Mouse (Mus musculus) retina, postnatal 7 days (tissue): ENCODE measurements around the gene Thoc5.

ENCODE experiments used
- DNase-seq: peaks from one replicate; pipeline ENCODE4 v3.0.0-alpha.2; 2012; ENCODE audit warnings: low read depth, low spot score

Gene Thoc5

DNA sequence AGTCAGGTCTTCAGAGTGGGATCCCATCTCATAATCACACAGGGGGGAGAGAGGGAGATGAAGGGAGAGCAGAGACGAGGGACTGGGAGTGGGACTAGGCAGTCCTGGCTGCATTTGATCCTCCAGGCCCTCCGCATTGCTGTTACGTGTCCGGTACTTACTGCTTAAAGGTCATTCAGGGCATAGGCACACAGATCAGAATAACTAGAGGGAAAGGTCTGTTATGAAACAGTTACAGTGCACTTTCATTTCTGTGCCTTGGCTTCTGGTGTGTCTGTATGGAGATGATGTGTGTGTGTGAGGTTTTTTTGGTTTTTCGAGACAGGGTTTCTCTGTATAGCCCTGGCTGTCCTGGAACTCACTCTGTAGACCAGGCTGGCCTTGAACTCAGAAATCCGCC lies 11.1 kb downstream of the Thoc5 start:
- no peak for DNase-seq

DNA sequence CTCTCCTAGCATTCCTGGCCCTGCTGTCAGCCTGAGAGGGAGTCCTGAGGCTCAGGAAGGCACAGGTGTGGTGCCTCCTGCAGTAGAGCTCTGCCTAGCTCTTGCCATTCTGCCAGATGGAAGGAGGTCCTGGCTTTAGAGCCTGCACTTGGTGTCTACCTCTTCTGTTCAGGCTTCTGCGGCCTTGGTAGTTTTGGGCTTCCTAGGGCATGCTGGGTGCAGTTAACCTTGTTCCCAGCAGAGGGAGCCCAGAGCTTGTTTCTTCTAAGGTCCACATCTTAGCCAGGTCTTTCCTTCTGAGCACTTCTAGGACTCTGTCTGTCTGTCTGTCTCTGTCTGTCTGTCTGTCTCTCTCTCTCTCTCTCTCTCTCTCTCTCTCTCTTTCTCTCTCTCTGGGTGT lies 20.9 kb downstream of the Thoc5 start:
- DNase-seq = peak; percentile 60

DNA sequence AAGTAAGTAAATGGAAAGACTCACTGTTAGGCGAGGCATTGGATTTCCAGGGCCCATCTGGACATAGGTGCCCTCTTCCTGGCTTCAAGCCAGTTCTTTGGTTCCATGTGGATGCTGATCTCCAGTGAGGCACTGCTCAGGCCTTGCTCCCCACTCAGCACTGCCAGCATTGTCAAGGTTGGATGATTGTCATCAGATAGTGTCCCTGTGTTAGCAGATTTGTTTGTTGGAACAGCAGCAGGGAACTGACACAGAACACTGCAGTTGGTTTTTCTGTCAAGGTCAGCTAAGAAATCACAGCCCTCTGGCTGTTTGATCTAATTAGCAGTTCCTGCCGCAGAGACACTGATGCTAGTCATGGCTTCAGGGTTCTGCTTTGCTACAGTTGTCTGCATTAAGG lies 26.2 kb downstream of the Thoc5 start:
- no peak for DNase-seq

DNA sequence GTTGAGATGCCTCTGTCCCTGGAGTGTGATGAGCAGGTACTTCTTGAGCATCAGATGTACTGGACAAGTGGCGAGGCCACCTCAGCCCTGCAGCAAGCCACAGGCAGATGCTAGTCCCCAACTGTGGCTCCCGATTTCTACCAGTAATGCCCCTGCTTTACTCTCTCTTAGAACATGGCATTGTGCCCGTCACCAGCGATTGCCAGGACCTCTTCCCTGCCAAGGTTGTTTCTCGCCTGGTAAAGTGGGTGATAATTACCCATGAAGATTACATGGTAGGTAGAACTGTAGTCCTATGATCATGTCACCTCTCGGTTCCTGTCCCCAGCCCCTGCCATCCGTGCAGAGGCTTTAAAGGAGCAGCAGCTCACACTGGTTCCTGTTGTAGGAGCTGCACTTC lies 26.6 kb downstream of the Thoc5 start:
- no peak for DNase-seq

DNA sequence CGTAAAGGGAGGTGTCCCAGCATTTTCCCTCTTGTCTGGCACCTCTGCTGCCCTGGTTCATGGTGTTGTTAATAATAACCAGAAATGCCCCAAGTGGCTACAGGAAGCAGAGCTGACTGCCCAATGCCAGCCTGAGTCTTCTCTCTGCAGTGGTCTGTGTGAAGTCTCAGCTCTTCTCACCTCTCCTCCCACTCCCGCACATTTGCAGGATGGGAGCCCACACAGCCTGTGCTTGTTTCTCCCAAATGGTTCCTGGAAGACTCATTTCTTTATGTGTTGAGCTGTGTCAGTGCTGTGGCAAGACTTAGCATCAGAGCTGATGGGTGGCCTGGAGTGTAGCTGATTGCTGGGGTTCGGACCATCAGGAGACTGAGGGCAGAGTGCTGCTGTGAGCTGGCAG lies 32.1 kb downstream of the Thoc5 start:
- DNase-seq = no peak

DNA sequence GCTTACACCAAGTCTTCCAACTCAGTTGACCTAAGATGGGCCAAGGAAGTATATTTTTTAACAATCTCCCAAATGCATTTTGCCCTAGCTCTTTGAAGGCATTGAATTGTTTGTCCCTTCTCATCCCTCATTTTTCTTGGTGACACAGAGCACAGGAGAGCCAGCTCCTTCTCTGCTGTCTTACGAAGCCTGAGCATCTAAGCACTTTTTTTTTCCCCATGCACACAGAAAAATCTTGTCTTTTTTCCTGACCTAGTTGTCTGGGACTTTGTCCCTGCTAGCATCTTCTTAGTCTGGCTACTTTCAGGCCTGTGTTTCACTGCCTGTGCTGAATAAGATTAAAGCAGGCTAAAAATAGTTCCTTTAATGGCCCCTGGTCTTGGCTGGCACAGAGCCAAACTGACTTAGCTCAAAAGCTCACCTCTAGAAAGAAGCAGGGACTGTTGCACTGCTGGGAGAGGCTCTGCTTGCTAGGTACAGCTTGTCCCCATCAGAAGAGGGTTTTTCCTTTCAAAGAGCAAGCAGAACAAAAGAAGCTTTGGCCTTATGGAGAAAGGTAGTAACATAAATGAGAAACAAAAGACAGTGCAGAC lies 36.0 kb downstream of the Thoc5 start:
- DNase-seq = peak; percentile 80

DNA sequence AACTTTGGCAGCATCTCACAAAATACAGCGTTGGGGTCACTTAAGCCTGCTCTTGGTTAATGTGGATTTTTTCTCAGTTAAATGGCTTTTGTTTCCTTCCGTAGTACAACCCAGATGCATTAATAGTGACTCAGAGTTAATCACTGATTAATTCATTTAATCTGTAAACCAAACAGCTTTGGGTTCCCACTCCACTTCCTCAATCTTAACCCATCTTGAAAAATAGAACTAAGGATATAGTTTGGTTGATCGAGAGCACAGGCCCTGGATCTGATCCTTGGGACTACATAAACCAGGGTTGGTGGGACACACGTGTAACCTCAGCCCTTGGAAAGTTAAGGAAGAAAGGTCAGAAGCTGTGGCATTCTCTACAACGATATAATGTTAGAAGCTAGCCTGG lies 41.1 kb downstream of the Thoc5 start:
- DNase-seq = no peak

DNA sequence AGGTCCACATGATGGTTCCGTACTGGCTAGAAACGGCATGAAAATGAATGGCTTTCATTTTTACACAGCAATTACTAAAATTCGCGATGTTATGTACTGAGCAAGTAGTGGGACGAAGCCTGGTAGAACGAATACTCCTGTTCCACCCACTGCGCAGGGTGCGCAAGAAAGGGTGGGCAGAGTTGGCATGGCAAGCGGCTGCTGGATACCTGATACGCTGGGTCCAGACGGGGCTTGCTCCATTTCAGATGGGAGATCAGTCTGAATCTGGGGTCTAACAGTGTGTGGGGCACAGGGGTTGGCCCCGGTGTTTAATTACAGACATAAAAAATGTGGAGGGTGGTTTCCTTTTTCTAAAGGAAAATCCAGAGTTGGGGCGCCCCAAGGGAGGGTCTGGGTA lies 51.4 kb downstream of the Thoc5 start:
- DNase-seq = no peak

DNA sequence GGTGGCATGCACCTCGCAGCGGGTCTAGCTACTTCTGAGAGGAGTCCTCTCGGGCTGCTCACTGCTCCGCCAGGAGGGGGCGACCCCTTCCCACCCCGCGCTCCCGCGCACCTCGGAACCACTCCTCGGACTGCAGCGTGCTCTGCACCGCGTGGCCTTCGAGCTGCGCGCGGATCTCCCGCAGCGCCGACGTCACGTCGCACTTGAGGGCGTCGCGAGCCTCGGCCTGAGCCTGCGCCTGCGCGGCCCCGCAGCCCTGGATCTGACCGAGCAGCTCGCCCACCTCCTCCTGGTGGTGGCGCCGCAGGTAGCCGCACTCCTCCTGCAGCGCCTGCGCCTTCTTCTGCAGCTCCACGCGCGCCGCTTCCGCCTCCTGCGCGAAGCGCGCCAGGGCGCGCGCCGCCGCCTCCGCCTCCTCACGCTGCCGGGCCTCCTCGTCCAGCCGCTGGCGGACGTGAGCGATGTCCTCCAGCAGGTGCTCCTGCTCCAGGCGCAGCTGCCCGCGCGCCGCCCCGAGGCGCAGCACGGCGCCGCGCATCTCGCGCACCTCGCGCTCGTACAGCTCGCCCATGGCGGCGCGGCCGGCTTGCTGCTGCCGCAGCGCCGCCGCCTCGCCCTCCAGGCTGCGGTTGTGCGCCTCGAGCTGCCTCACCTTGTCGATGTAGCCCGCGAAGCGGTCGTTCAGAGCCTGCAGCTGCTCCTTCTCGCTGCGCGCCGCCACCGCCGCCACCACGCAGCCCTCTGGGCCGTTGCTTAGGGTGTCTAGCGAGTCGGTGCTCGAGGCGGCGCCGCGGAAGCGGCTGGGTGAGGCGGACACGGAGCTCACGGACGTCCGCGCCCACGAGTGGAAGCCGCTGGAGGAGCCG lies 52.1 kb downstream of the Thoc5 start:
- DNase-seq = peak; percentile 78

DNA sequence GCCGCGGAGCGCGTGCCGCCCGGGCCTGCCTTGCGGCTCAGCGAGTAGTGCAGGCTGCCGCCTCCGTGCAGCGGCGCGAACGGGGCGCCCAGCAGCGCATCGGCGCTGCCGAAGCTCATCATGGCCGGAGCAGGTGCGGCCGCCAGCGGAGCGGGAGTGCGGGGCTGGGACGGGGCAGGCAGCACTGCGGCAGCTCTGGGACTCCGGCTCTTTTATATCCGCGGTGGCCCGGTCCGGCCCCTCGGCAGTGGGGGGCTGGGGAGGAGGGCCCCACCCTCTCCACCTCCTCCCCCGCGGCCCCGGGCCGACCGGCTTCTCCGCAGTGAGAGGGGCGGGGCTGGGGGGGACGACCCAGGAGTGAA lies 52.7 kb downstream of the Thoc5 start, which contains the start of gene Nefh:
TSS of gene Nefh (minus strand) at position 252 of the 362 bp plus-strand sequence.
- no peak for DNase-seq

DNA sequence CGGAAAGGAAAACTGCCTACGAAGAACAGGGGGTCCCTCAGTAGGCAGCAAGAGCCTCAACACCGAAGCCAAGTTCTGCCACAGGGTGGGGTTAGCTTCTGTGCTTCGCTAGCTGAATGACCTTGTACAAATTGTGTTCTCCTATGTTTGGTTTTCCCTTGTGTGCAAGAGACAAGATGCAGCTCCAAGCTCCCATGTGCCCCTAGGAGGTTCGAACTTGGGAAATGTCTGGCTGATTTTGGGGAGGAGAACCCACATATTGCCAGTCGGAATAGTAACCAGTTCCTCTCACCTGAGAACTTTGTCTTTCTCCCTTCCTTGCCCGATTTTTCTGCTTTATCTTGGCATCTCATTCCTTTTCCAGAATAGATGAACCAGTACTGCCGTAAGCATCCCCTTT lies 53.7 kb downstream of the Thoc5 start:
- DNase-seq = no peak

DNA sequence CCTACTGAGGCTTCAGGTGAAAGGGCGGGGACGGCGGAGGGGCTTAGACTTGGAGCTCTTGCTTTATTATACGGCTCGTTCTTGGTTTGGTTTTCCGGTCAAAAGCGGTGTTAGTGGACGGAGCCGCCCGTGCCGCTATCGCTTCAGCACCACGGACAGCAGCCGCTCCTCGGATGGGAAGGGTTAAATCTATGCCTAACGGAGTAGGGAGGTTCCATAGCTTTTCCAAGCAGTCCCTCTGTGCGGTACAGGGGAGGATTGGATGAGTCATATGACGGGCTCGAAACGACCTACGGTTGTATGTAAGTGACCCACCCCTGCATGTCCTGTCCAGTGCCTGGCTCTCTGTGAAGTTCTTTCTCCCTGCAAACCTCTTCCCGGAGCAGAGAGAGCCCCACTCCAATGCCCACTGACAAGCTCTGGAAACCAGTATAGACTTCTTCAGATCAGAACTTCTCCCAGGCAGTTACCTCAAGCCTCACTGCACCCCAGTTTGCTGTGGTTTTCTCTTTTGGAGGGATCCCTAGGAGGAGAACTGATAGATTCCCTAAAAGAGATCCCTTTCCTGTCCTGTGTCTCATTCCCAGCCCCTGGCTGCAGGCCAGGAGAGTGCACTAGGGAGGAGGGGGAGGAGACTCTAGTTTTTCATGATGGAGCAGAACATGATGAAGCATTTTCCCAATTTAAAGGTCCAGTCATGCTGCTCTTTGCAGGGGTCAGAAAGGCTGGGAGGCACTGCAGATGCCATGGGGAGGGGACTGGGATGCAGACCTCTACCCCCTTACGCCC lies 54.3 kb downstream of the Thoc5 start:
- DNase-seq = no peak

DNA sequence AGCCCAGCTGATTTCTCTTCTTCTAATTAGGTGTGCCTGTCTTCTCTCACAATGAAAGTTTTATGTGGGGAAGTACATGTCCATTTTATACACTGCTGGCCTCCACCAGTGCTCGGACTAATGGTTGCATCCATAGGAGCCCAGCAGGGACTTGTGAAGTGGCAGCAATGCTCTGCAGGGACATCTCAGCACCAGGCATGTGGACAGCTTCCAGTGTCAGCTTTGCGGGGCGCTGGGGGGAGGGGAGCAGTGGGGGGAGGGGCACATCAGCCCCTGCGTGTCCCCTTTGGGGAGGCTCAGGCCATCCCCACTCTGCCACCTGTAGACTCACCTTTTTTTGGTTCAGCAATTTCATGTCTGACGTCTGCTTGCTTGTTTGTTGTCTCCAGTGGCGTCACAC lies 58.3 kb downstream of the Thoc5 start:
- DNase-seq = no peak

DNA sequence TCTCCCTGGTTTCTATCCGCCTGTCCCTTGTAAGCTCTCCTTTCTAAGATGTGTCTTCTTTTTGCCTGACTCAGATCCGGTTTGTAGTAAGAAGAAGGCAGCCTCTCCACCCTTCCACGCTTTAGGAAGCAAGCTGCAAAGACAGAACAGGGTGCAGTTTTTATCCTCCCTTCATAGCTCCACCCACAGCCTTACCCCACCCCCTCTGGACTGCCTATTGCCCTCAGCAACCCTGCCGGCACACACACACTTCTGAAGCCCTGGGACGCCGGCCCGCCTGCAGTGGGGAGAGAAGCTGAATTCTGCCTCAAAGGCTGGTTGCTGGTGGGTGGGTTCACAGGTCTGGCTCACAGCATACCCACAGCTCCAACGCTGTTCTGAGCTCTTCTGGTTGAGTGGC lies 58.8 kb downstream of the Thoc5 start:
- no peak for DNase-seq

DNA sequence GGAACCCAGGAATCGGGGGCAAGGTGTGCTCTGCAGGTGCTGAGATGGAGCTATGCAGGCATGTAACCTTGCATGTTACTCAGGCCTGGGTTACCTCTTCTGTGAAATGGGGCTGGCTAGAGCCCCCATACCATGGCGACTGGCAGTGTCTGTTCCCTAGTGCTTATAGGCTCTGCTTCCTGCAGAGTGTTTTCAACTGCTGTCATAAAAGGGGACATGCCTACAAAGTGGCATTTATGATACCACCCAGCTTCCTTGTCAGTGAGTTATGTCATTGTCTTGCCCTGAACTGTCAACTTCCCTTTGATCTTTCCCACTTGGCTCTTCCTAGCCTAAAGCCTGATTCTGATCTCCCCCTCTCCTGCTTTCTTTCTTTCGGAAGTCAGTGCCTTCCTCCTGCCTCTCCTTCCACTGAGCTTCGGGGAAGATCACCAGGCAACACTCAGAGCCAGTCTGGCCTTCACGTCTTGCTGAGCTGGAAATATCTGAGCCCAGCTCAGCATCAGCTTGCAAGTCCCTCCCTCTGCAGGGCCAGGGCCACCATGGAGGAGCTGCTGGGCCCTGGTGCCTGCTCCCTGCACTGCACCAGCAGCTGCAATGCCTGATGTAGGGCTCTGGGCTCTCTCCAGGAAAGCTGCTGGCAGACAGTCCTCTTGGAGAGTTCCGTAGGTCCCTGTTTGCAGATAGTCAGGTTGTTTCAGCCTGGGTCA lies 68.1 kb downstream of the Thoc5 start:
- DNase-seq = no peak

DNA sequence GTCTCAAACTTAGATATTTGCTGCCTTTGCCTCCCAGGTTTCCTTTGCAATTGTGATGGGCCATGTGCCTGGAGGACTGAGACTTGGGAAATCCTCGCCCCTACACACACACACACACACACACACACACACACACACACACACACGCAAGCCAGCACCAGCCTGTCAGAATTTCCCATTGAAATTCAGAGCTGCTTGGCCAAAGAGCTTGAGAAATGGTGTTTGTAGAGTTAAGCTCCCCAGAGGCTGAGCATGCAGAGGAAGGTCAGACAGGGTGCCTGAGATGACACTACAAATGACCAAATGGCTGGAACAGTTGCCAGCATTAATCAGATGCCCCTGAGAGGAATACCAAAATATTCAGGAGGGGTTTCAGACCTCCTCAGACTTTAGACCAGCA lies 71.2 kb downstream of the Thoc5 start:
- DNase-seq = no peak

DNA sequence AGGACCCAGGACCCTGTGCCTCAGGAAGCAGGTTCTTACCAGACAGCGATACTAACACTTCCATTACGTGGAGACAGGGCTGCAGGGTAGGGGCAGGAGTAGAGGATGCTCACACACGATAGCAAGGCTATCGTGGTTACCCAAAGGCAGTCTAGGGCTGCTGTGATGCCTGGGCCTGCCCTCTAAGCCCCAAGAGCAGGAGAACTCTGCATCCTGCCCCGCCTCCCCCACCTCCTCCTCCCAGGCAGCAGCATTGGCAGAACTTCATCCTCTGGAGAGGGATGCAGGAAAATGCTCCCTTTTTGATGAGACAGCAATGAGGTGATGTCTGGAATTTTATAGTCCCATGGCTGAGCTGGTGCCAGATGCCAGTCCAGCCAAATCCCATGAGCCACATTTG lies 71.8 kb downstream of the Thoc5 start:
- DNase-seq = no peak

DNA sequence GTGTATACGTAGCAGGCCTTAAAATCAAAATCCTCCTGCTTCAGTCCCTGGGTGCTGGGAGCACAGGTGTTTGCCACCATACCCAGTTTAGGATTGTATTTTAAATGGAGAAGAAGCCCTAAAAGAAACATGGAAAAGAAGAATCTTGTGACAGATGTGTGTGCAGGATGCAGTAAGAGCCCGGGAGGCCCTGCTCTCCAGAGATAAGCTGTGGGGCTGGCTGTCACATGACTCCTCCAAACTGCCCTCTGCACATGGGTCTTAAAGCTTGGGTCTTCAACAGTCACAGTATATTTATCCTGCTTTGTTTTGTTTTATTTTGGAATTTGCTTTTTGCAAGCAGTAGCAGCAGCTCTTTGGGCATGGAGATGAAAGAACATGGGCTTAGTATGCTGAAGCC lies 72.4 kb downstream of the Thoc5 start:
- DNase-seq = no peak

DNA sequence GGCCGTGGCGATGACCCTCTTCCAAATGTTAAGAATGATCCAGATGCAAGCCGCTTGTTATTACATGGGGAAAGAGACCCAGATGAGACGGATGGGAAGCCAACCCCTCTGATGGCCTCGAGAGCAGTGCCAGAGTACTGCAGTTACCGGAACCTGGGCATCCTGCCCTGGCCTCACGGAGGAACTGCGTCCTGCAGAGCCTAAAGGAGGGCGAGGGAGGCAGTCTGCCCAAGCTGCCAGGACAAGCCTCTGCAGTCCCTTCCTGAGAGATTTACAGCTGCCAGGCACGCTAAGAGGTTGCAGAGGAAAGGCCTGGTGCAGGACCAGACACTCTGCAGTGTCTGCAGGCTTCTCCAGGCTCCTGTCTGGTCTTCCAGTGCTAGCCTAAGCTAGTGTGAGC lies 73.3 kb downstream of the Thoc5 start:
- no peak for DNase-seq

DNA sequence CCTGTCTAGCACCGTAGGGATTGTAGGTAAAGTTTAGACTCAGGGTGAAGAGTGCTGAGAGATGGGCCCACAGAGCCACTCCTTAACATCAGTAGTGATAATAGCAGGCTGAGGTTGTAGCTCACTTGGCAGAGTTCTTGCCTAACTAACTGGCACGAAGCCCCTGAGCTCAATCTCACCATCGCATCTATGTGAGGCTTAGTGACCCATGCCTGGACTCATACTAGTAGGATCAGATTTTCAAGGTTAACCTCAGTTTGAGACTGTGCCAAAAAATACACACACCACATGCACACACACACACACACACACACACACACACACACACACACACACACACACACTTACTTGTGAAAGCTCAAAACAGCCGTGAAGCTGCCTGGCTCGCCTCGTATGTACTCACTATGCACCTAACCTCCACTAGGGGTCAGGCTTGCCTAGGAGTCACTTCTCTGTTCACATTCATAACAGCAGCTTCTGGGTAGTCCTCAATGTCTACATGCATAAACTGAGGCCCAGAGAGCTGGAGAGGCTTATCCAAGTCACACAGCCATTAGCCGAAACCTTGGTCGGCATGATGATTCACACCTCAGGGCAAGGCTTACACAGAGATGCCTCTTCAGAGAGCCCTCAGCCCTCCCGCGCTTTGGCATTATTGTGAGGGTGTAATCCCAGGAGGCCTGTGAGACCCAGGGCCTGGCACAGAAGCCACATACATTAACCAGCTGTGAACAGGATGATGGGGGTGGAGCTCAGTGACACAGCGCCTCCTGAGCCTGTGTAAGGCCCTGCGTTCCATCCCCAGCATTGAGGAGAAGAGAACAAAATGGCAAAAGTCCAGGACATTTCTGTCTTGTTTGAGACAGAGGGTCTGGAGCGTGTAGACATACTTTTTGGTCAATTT lies 78.1 kb downstream of the Thoc5 start:
- peak; percentile 72 for DNase-seq

DNA sequence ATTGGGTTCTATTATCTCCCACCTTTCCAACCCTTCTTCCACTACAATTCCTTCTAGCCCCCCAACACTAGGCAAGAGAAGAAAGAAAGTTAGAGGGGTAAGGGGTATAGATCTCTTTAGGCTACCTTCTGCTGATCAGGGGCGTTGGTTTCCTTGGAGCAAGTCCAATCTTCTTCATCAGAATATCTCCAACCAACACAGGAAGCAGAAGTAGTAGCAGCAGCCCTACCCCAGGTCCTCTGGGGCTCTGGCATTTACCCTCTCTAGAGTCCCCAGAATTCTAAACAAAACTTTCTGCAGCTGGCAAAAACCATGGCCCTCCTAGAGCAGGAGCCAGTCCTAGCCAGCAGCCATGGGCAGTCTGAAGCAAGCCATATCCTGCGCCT lies 78.7 kb downstream of the Thoc5 start:
- DNase-seq = no peak
